Mouse (Mus musculus) lung, postnatal 0 days (tissue): ENCODE data around the gene Zap70. TPM values are rescaled to one million over a fixed set of nuclear protein-coding genes. Genes with fewer than 3 reads are reported as not detected.
"Not testable (repeated sequence)": the region's sequence is repeated elsewhere in the genome, so short reads cannot be mapped to it uniquely, and the experiment has no call there.

Source experiments
- ATAC-seq: fragments of 200-750 bp; cut with Nextera tagmentation; 2 replicates; pipeline ENCODE4 v1.8.0; 2017; ENCODE audit warnings: moderate library complexity
- DNase-seq: peaks from one replicate; pipeline ENCODE4 v3.0.0-alpha.2; 2016; ENCODE audit warnings: low spot score
- H3K27ac ChIP-seq: fragments of 300-500 bp; sonication (generic); 2 replicates; pipeline ENCODE4 v1.5.1; 2014; ENCODE audit warnings: antibody characterized with exemption, mild to moderate bottlenecking, low read length, mixed read lengths
- H3K27me3 ChIP-seq: fragments of 300-500 bp; sonication (generic); replicated peaks from 2 replicates; pipeline ENCODE4 v1.6.1; 2014; ENCODE audit warnings: low read length, mixed read lengths; ENCODE audit not compliant: insufficient read depth
- H3K36me3 ChIP-seq: fragments of 300-500 bp; sonication (generic); 2 replicates; pipeline ENCODE4 v1.6.1; 2014; ENCODE audit warnings: low read length, mixed read lengths; ENCODE audit not compliant: insufficient read depth
- H3K4me1 ChIP-seq: fragments of 300-500 bp; sonication (generic); 2 replicates; pipeline ENCODE4 v1.6.1; 2014; ENCODE audit warnings: antibody characterized with exemption, low read depth, low read length, mixed read lengths; ENCODE audit not compliant: insufficient read depth
- H3K4me2 ChIP-seq: fragments of 300-500 bp; sonication (generic); replicated peaks from 2 replicates; pipeline ENCODE4 v1.6.1; 2014; ENCODE audit warnings: low read depth, mild to moderate bottlenecking, low read length, moderate library complexity, mixed read lengths
- H3K4me3 ChIP-seq: fragments of 300-500 bp; sonication (generic); 2 replicates; pipeline ENCODE4 v1.5.1; 2014; ENCODE audit warnings: low read depth, low read length
- H3K9ac ChIP-seq: fragments of 300-500 bp; sonication (generic); replicated peaks from 2 replicates; pipeline ENCODE4 v1.6.1; 2014; ENCODE audit warnings: low read depth, mild to moderate bottlenecking
- H3K9me3 ChIP-seq: fragments of 300-500 bp; sonication (generic); 2 replicates; pipeline ENCODE4 v1.6.1; 2016; ENCODE audit warnings: low read length, mixed read lengths
- CTCF ChIP-seq: IDR thresholded peaks from 2 replicates; pipeline ENCODE4 v1.5.1; 2016; ENCODE audit warnings: antibody characterized with exemption, mild to moderate bottlenecking
- EP300 ChIP-seq: IDR thresholded peaks from 2 replicates; pipeline ENCODE4 v1.6.1; 2016; ENCODE audit warnings: antibody characterized with exemption, mild to moderate bottlenecking, control low read depth
- WGBS: fragments of 180-500 bp; shearing (Covaris S2); extraction: QIAGEN DNeasy Blood & Tissue Kit; methylation state at CpG from one replicate; pipeline ENCODE4 v1.1.7; 2014; 5-methylcytosine and 5-hydroxymethylcytosine counted together
- polyA plus RNA-seq: library from polyadenylated mRNA; unstranded; fragments of >200 nt; fragmentation: Nextera tagmentation; extraction: Ambion mirVana; gene quantifications from 2 replicates; pipeline ENCODE4 v1.2.1, GENCODE M21; 2015

Zap70 gene
- polyA plus RNA-seq, 1 experiment from 2014 or later: 5.2 TPM

GRCm38 (mm10) chr1:36813415-36813814, 51.8 kb downstream of the Zap70 start:
- DNase-seq: no peak
- TF ChIP-seq CTCF (no peak), EP300 (no peak)
- H3K36me3 ChIP-seq: peaks cover 52% of the 10 kb centered on the region
- no peaks in the 10 kb centered on the region for H3K9me3 ChIP-seq
- H3K4me1 ChIP-seq: no peaks in the 10 kb centered on the region
- H3K9ac ChIP-seq: no peak overlapping the region
- H3K4me2 ChIP-seq: no peak overlapping the region
- H3K27me3 ChIP-seq: no peaks in the 10 kb centered on the region
- WGBS: 76% methylated on average over 7 of the region's 7 CpGs
- H3K4me3 ChIP-seq: no peak overlapping the region
- ATAC-seq: no peak
- no peak overlapping the region for H3K27ac ChIP-seq

GRCm38 (mm10) chr1:36814271-36814903, 52.8 kb downstream of the Zap70 start:
- ATAC-seq (no peak), DNase-seq (no peak)
- no peaks in the 10 kb centered on the region for H3K27me3 ChIP-seq
- no peaks in the 10 kb centered on the region for H3K4me1 ChIP-seq
- no peaks in the 10 kb centered on the region for H3K9me3 ChIP-seq
- no peak overlapping the region for H3K4me3 ChIP-seq
- H3K9ac ChIP-seq: no peak overlapping the region
- no peak for TF ChIP-seq CTCF
- no peak for TF ChIP-seq EP300
- no peak overlapping the region for H3K27ac ChIP-seq
- H3K4me2 ChIP-seq: no peak overlapping the region
- 70% methylated on average over 5 of the region's 5 CpGs for WGBS
- peaks cover 51% of the 10 kb centered on the region for H3K36me3 ChIP-seq

DNA sequence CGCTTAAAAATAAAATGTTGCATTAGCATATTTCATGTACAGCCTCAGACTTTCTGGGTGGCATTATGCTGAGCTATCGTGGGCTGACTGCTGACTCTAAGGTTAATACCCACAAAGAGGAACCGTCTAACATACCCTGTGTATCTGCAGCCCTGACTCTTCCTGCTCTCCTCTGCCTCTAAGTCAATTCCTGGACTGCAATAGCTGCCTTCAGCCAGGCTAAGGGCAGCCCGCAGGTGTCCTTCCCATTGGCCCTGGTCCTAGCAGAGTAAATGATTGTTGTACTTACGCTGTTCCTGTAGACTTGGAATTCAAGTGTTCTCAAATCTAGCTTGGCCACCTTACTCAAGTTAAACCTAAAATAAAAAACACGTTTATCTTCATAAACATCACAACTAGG, 53.6 kb downstream of the Zap70 start:
- 85% methylated on average over 6 of the region's 6 CpGs for WGBS
- no peak for TF ChIP-seq EP300
- no peak for TF ChIP-seq CTCF

GRCm38 (mm10) chr1:36821918-36822317, 60.3 kb downstream of the Zap70 start:
- not testable (repeated sequence) for ATAC-seq

More for the DNA sequence above, 53.6 kb downstream of the Zap70 start:
- Histone ChIP-seq H3K4me1 (no peaks in the 10 kb centered on the region), H3K27ac (no peak overlapping the region), H3K36me3 (peaks cover 53% of the 10 kb centered on the region), H3K27me3 (no peaks in the 10 kb centered on the region), H3K4me3 (no peak overlapping the region), H3K9me3 (no peaks in the 10 kb centered on the region), H3K9ac (no peak overlapping the region), H3K4me2 (no peak overlapping the region)
- DNase-seq: no peak
- ATAC-seq: no peak

GRCm38 (mm10) chr1:36824356-36824755, 62.8 kb downstream of the Zap70 start:
- H3K27me3 ChIP-seq: no peaks in the 10 kb centered on the region
- H3K36me3 ChIP-seq: peaks cover 44% of the 10 kb centered on the region
- H3K27ac ChIP-seq: no peak overlapping the region
- no peak overlapping the region for H3K4me3 ChIP-seq
- WGBS: 90% methylated on average over 5 of the region's 5 CpGs
- TF ChIP-seq EP300 (no peak), CTCF (no peak)
- no peak for DNase-seq
- H3K9ac ChIP-seq: no peak overlapping the region
- no peaks in the 10 kb centered on the region for H3K4me1 ChIP-seq
- no peaks in the 10 kb centered on the region for H3K9me3 ChIP-seq
- no peak for ATAC-seq
- no peak overlapping the region for H3K4me2 ChIP-seq

More at GRCm38 (mm10) chr1:36821918-36822317, 60.3 kb downstream of the Zap70 start:
- H3K4me1 ChIP-seq, H3K9me3 ChIP-seq, H3K4me2 ChIP-seq, DNase-seq, H3K27ac ChIP-seq, H3K9ac ChIP-seq, H3K4me3 ChIP-seq, H3K27me3 ChIP-seq: not testable (repeated sequence)
- peaks cover 51% of the 10 kb centered on the region for H3K36me3 ChIP-seq
- 85% methylated on average over 4 of the region's 4 CpGs for WGBS
- TF ChIP-seq CTCF: peak; percentile 28

- 68% methylated on average over 14 of the region's 14 CpGs for WGBS
Measured at GRCm38 (mm10) chr1:36830913-36831866, 69.6 kb downstream of the Zap70 start.

More at GRCm38 (mm10) chr1:36830913-36831866, 69.6 kb downstream of the Zap70 start:
- Histone ChIP-seq H3K4me2 (no peak overlapping the region), H3K9me3 (no peaks in the 10 kb centered on the region), H3K36me3 (peaks cover 22% of the 10 kb centered on the region), H3K27ac (no peak overlapping the region), H3K4me1 (no peaks in the 10 kb centered on the region), H3K4me3 (no peak overlapping the region), H3K9ac (no peak overlapping the region), H3K27me3 (no peaks in the 10 kb centered on the region)
- DNase-seq: no peak
- ATAC-seq: no peak
- TF ChIP-seq CTCF: no peak
- TF ChIP-seq EP300: no peak

Other genes starting within 250 kb of the Zap70 start
- 3.3 TPM in 2 replicates for gene Cnnm3, start 249.9 kb upstream of the Zap70 start, polyA plus RNA-seq
- 6.2 and 10.5 TPM in 2 replicates for gene Ankrd23, start 224.9 kb upstream of the Zap70 start, polyA plus RNA-seq
- 0.62 TPM in 1 of 2 replicates, not detected in the other for gene Gm42417, start 222.4 kb upstream of the Zap70 start, polyA plus RNA-seq
- gene Ankrd39, start 214.4 kb upstream of the Zap70 start, polyA plus RNA-seq: 19.4 and 23.1 TPM in 2 replicates
- 11.7 and 15.0 TPM in 2 replicates for gene Sema4c, start 203.4 kb upstream of the Zap70 start, polyA plus RNA-seq
- 4.7 and 5.1 TPM in 2 replicates for gene Fam178b, start 78.6 kb upstream of the Zap70 start, polyA plus RNA-seq
- gene Cox5b, start 70.3 kb upstream of the Zap70 start, polyA plus RNA-seq: 408 and 474 TPM in 2 replicates
- 0.11 TPM in 1 of 2 replicates, not detected in the other for gene 4933424G06Rik, start 51.6 kb upstream of the Zap70 start, polyA plus RNA-seq
- 68.2 and 75.8 TPM in 2 replicates for gene Actr1b, start 47.4 kb upstream of the Zap70 start, polyA plus RNA-seq
- 5.9 and 6.0 TPM in 2 replicates for gene Tmem131, start 181.9 kb downstream of the Zap70 start, polyA plus RNA-seq